Mouse (Mus musculus): ENCODE results near the gene Micu2. TPM values are rescaled to one million over a fixed set of nuclear protein-coding genes. Genes with fewer than 3 reads are reported as not detected.
A peak's percentile ranks its signal among the peaks of the same experiment; 100 is the strongest.
"Not testable (repeated sequence)": the region's sequence is repeated elsewhere in the genome, so short reads cannot be mapped to it uniquely, and the experiment has no call there.

Gene Micu2
- polyA plus RNA-seq, 1 experiment from 2014 or later = 86.2 TPM

GRCm38 (mm10) chr14:57911316-57911715, 87.7 kb downstream of the Micu2 start:
- no peak for ATAC-seq (ENCODE audit: insufficient read depth, low FRiP score, low read depth)
- Histone ChIP-seq H3K4me2 (no peak overlapping the region), H3K4me3 (replicated peaks) (no peak overlapping the region), H3K36me3 (0 out of 2 replicates have a peak, but pooled peaks cover 3% of the 10 kb centered on the region), H3K9ac (no peak overlapping the region), H3K4me1 (no peaks in the 10 kb centered on the region), H3K27me3 (replicated peaks) (no peaks in the 10 kb centered on the region), H3K27ac (no peak overlapping the region), H3K9me3 (no peaks in the 10 kb centered on the region)
- WGBS = 79% methylated on average over 4 of the region's 4 CpGs

GRCm38 (mm10) chr14:57910501-57911068, 88.5 kb downstream of the Micu2 start:
- Histone ChIP-seq H3K36me3 (no peaks in the 10 kb centered on the region), H3K4me1 (no peaks in the 10 kb centered on the region), H3K27ac (0 out of 2 replicates have a peak overlapping the region, but pooled peaks have one; percentile 3), H3K4me2 (peak overlapping the region; percentile 59), H3K27me3 (replicated peaks) (no peaks in the 10 kb centered on the region), H3K9me3 (no peaks in the 10 kb centered on the region), H3K9ac (no peak overlapping the region), H3K4me3 (replicated peaks) (peak overlapping the region; percentile 32)
- ATAC-seq (ENCODE audit: insufficient read depth, low FRiP score, low read depth) = peak; percentile 94
- 22% methylated on average over 26 of the region's 26 CpGs for WGBS

GRCm38 (mm10) chr14:57909297-57909696, 89.8 kb downstream of the Micu2 start:
- ATAC-seq (ENCODE audit: insufficient read depth, low FRiP score, low read depth) = no peak
- Histone ChIP-seq H3K36me3 (no peaks in the 10 kb centered on the region), H3K27me3 (replicated peaks) (no peaks in the 10 kb centered on the region), H3K4me3 (replicated peaks) (no peak overlapping the region), H3K9ac (no peak overlapping the region), H3K4me1 (no peaks in the 10 kb centered on the region), H3K27ac (no peak overlapping the region), H3K4me2 (no peak overlapping the region), H3K9me3 (no peaks in the 10 kb centered on the region)
- WGBS = 82% methylated on average over 5 of the region's 5 CpGs

- Histone ChIP-seq H3K4me2 (no peak overlapping the region), H3K36me3 (no peaks in the 10 kb centered on the region), H3K9ac (no peak overlapping the region), H3K4me1 (no peaks in the 10 kb centered on the region), H3K9me3 (no peaks in the 10 kb centered on the region), H3K27me3 (replicated peaks) (no peaks in the 10 kb centered on the region), H3K27ac (no peak overlapping the region), H3K4me3 (replicated peaks) (no peak overlapping the region)
- no peak for ATAC-seq (ENCODE audit: insufficient read depth, low FRiP score, low read depth)
- 60% methylated on average over 2 of the region's 2 CpGs for WGBS
Observed at GRCm38 (mm10) chr14:57908431-57908830, 90.6 kb downstream of the Micu2 start.

GRCm38 (mm10) chr14:57901998-57902397, 97.1 kb downstream of the Micu2 start:
- 70% methylated on average over 1 of the region's 1 CpGs for WGBS

GRCm38 (mm10) chr14:57896882-57897281, 102.2 kb downstream of the Micu2 start:
- H3K4me3 ChIP-seq (replicated peaks) = no peak overlapping the region
- H3K27me3 ChIP-seq (replicated peaks) = no peaks in the 10 kb centered on the region
- H3K36me3 ChIP-seq = no peaks in the 10 kb centered on the region
- no peaks in the 10 kb centered on the region for H3K4me1 ChIP-seq
- WGBS = 95% methylated on average over 12 of the region's 12 CpGs
- no peaks in the 10 kb centered on the region for H3K9me3 ChIP-seq
- ATAC-seq (ENCODE audit: insufficient read depth, low FRiP score, low read depth) = no peak
- H3K27ac ChIP-seq = no peak overlapping the region
- H3K4me2 ChIP-seq = no peak overlapping the region
- no peak overlapping the region for H3K9ac ChIP-seq

More at GRCm38 (mm10) chr14:57901998-57902397, 97.1 kb downstream of the Micu2 start:
- H3K9ac ChIP-seq = no peak overlapping the region
- H3K27me3 ChIP-seq (replicated peaks) = no peaks in the 10 kb centered on the region
- no peaks in the 10 kb centered on the region for H3K4me1 ChIP-seq
- no peaks in the 10 kb centered on the region for H3K9me3 ChIP-seq
- H3K27ac ChIP-seq = no peak overlapping the region
- H3K4me3 ChIP-seq (replicated peaks) = no peak overlapping the region
- H3K36me3 ChIP-seq = no peaks in the 10 kb centered on the region
- ATAC-seq (ENCODE audit: insufficient read depth, low FRiP score, low read depth) = no peak
- no peak overlapping the region for H3K4me2 ChIP-seq

GRCm38 (mm10) chr14:57896088-57896871, 102.8 kb downstream of the Micu2 start:
- H3K4me1 ChIP-seq; ATAC-seq (ENCODE audit: insufficient read depth, low FRiP score, low read depth): not testable (repeated sequence)

GRCm38 (mm10) chr14:57894346-57894745, 104.7 kb downstream of the Micu2 start:
- Histone ChIP-seq H3K9me3 (no peaks in the 10 kb centered on the region), H3K4me2 (no peak overlapping the region), H3K9ac (no peak overlapping the region), H3K27me3 (replicated peaks) (no peaks in the 10 kb centered on the region), H3K4me3 (replicated peaks) (no peak overlapping the region), H3K4me1 (no peaks in the 10 kb centered on the region), H3K27ac (no peak overlapping the region), H3K36me3 (no peaks in the 10 kb centered on the region)
- ATAC-seq (ENCODE audit: insufficient read depth, low FRiP score, low read depth) = no peak
- 86% methylated on average over 2 of the region's 2 CpGs for WGBS

More at GRCm38 (mm10) chr14:57896088-57896871, 102.8 kb downstream of the Micu2 start:
- not testable (repeated sequence) for H3K4me2 ChIP-seq; H3K9me3 ChIP-seq; H3K9ac ChIP-seq; H3K27ac ChIP-seq; H3K27me3 ChIP-seq (replicated peaks); H3K4me3 ChIP-seq (replicated peaks); H3K36me3 ChIP-seq
- 64% methylated on average over 8 of the region's 8 CpGs for WGBS

- Histone ChIP-seq H3K4me1 (peaks cover 5% of the 10 kb centered on the region), H3K27ac (no peak overlapping the region), H3K9ac (no peak overlapping the region), H3K4me2 (no peak overlapping the region), H3K9me3 (no peaks in the 10 kb centered on the region), H3K36me3 (no peaks in the 10 kb centered on the region), H3K4me3 (replicated peaks) (no peak overlapping the region), H3K27me3 (replicated peaks) (no peaks in the 10 kb centered on the region)
- 87% methylated on average over 1 of the region's 1 CpGs for WGBS
- ATAC-seq (ENCODE audit: insufficient read depth, low FRiP score, low read depth) = no peak
Observed at GRCm38 (mm10) chr14:57892961-57893360, 106.1 kb downstream of the Micu2 start.

- peak within 1 kb of the TSS; percentile 78 for H3K4me3 ChIP-seq (replicated peaks)
- peaks cover 5% of the 10 kb centered on the region for H3K4me1 ChIP-seq
- H3K4me2 ChIP-seq = peak within 1 kb of the TSS; percentile 53
- no peaks in the 10 kb centered on the region for H3K36me3 ChIP-seq
- H3K9ac ChIP-seq = peak within 1 kb of the TSS; percentile 80
- H3K27ac ChIP-seq = peak within 1 kb of the TSS; percentile 85
- ATAC-seq (ENCODE audit: insufficient read depth, low FRiP score, low read depth) = peak; percentile 97
- H3K9me3 ChIP-seq = no peaks in the 10 kb centered on the region
- 3% methylated on average over 64 of the region's 65 CpGs for WGBS
- no peaks in the 10 kb centered on the region for H3K27me3 ChIP-seq (replicated peaks)
Observed at GRCm38 (mm10) chr14:57890011-57890842, 108.8 kb downstream of the Micu2 start, which contains the start of gene Zdhhc20. Zdhhc20 (minus strand) TSS chr14:57890276.

- peak overlapping the region; percentile 85 for H3K27ac ChIP-seq
- no peaks in the 10 kb centered on the region for H3K9me3 ChIP-seq
- H3K9ac ChIP-seq = peak overlapping the region; percentile 80
- no peaks in the 10 kb centered on the region for H3K27me3 ChIP-seq (replicated peaks)
- H3K36me3 ChIP-seq = no peaks in the 10 kb centered on the region
- H3K4me1 ChIP-seq = peaks cover 5% of the 10 kb centered on the region
- WGBS = under 1% methylated on average over 37 of the region's 37 CpGs
- H3K4me2 ChIP-seq = peak overlapping the region; percentile 53
- H3K4me3 ChIP-seq (replicated peaks) = peak overlapping the region; percentile 78
- ATAC-seq (ENCODE audit: insufficient read depth, low FRiP score, low read depth) = no peak
Observed at GRCm38 (mm10) chr14:57889541-57890010, 109.5 kb downstream of the Micu2 start.

Data from stomach, embryonic 15.5 days (tissue).